Mouse (Mus musculus) heart, postnatal 36 days (tissue): ENCODE data around the gene Art5. TPM values are rescaled to one million over a fixed set of nuclear protein-coding genes. Genes with fewer than 3 reads are reported as not detected.
"Not testable (repeated sequence)": the region's sequence is repeated elsewhere in the genome, so short reads cannot be mapped to it uniquely, and the experiment has no call there.

ENCODE experiments used
- DNase-seq, 2 experiments: peaks; one replicate each; pipeline ENCODE4 v3.0.0; 2021 to 2022
- intact Hi-C: fragments of 180-260 bp; cut with DNase I; formaldehyde crosslinking; loops from one replicate; pipeline ENCODE4 v1.15.1; 2025
- total RNA-seq, 2 experiments: library from RNA; stranded (reverse); gene quantifications; 2 replicates each; pipeline ENCODE4 v1.2.3; 2021

The Art5 gene
- total RNA-seq, 2 experiments from 2014 or later: 15.3 to 28.1 TPM

- intact Hi-C loops: no loop called here
- DNase-seq: no peak
These were observed 25.1 kb downstream of the Art5 start for GRCm38 (mm10) chr7:102084041-102084696.

DNA sequence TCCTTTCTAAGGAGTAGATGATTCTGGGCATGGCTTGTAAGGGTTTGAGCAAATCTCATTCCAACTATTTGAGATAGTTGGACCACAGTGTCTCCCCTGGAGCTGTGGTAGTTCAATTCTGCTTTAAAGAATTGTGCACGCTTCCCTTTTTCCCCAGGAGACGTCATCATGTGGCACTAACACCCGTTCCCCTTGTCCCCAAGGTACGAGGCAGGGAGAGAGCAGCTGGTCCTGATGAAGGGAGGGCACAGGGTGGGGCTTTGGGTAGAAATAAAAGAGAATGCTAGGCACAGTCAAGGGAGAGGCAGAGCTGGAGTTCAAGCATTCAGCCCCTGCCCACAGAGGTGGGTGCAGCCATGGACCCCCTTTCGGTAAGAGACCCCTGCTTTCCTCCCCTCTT, 26.5 kb downstream of the Art5 start, which contains the start of gene Trpc2:
TSS of gene Trpc2 (plus strand) at position 301 of the 400 bp plus-strand sequence.
- intact Hi-C loops: no loop called here
- DNase-seq: no peak

- DNase-seq: no peak
- intact Hi-C loops: no loop called here
These were observed 27.5 kb downstream of the Art5 start for GRCm38 (mm10) chr7:102081784-102082183.

GRCm38 (mm10) chr7:102080311-102080710, 29.0 kb downstream of the Art5 start:
- intact Hi-C loops: no loop called here
- no peak for DNase-seq

DNA sequence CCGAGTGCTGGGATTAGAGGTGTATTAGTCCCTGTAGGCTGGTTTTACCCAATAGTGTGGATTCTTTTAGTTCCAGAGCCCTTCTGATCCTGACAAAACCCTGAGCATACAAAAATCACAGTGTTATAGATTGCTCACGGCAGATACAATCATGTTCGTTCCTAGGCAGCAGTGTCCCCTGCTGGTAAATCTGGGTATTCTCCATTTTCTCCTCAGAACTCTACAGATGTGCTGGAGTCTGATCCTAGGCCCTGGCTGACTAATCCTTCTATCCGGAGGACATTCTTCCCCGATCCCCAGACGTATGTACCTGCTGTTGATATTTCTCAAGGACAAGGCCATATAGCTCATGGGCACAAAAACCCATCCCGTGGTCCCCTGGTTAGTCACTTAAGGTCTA, 30.8 kb downstream of the Art5 start:
- peak; percentile 11 to 24 for DNase-seq
- intact Hi-C loops: loop anchor here (2.0 to 5.0 kb wide), 2 partner anchors 80 to 421 kb away; no protein-coding TSS in a partner anchor

- intact Hi-C loops: loop anchor here (5.0 kb wide), 1 partner anchor 420 kb away; no protein-coding TSS in a partner anchor
- DNase-seq: peak in 1 of 2 experiments; percentile 8
These were observed 32.5 kb downstream of the Art5 start for GRCm38 (mm10) chr7:102076714-102077296.

DNA sequence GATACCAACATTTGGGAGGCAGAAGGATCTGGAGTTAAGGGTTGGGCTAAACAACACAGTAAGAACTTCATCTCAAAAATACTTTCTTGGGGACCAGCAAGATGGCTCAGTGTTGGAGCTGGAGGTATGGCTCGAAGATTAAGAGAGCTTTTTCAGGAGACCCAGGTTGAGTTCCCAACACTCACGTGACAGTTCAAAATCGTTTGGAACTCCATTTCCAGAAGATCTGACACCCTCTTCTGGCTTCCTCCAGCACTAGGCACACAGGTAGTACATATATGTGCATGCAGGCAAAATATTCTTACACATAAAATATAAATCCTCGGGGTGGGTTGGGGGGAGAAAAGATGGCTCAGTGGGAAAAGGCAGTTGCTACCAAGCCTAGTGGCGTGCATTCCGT, 42.9 kb downstream of the Art5 start:
- intact Hi-C loops: no loop called here
- no peak for DNase-seq

DNA sequence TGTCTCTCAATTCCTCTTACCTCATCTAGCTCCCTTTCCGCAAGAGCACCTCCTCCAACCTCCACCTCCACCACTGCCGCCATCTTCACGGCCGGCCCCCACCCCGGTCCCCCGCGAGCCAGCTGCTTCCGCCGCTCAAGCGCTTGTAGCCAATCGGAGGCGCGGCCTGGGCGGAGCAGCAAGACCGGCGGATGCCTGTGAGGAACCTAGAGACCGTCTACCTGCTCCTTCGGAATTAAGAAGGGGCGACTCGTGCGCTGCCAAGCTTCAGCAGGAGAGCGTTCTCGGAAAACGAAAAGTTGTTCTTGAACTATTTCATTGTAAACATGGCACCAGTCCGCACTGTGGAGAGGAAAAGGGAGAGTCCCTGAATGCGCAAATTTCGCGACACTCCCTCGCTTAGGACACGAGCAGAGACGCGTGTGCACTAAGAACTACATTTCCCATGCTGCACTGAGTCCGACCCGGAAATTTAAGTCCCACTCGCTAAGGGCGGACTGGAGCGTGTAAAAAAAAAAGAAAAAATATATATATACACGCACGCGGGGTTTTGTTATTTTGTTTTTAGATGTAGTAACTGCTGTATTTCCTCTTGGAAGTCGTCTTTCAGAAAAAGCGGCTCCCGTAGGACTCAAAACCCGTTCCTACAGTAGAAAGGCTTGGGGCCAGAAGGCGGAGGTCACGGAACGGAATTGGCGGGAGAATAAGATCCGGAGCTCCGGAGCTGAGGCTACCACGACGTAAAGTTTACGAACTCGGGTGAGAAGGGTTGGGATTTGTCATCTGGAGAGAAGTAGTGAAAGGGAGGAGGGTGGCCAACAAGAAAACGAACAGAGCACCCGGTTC, 44.0 kb downstream of the Art5 start, which contains the start of the genes Rnf121, Xndc1 and Xntrpc:
TSS of gene Rnf121 (minus strand) at position 424 of the 846 bp plus-strand sequence.
TSS of gene Xndc1 (plus strand) at position 466 of the 846 bp plus-strand sequence.
TSS of gene Xntrpc (plus strand) at position 668 of the 846 bp plus-strand sequence.
- intact Hi-C loops: loop anchor here (2.0 kb wide), 1 partner anchor 130 kb away; the partner anchor contains the start of gene Numa1
- DNase-seq: peak; percentile 90 to 94

DNA sequence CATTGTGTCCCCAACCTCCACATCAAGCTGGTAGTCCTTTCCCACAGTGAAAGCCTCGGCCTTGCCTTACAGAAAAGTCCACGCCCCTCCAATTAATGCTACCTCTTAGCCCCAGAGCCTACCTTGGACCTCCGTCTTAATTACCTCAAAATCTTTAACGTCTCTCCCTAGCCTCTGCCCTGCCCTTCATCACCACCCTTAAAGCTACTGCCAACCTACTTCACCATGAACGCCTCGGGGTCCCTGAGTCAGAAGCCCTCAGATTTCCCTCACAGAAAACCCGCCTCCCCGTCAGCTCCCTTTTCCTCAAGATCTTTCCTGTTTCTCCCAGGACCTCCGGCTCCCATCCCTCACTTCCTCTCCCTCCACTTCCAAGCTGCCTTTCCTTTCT, 44.6 kb downstream of the Art5 start:
- intact Hi-C loops: loop anchor here (2.0 kb wide), 1 partner anchor 130 kb away; the partner anchor contains the start of gene Numa1
- no peak for DNase-seq

DNA sequence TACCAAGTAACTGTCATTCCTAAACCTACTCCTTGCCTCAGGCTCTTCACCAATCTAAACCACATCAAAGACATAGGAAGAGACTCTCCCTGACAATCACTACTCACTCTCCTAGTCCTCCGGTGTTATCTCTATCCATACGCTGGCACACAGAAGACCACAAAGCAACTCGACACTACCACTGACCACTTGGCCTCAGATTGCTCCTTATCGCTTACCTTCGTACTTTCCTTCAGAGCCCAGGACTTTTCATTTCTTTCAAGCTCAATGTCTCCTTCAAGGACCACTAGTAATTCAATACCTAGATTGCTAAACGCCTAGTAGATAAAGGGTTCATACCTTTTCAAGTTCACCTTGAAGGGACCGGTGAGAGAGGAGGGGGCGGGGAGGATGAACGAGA, 45.4 kb downstream of the Art5 start:
- no peak for DNase-seq
- intact Hi-C loops: loop anchor here (2.0 kb wide), 1 partner anchor 129 kb away; the partner anchor contains the start of gene Numa1

DNA sequence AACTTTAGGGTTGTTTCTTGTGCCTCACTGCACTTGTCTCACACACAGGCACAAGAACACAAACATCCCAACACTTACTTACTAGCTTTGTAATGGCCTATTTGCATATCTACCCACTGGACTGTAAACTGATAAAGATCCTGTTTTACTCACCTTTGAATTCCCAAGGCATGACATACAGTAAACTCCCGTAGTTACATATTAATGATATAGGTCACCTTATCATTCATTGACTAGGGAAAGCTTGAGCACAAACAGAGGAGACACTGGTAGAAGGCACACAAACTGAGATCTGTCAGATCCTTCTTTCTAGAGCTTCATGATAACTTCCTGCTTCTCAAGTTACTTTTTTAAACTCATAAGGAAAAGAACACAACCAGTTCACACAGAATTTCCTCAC, 47.1 kb downstream of the Art5 start:
- DNase-seq: no peak
- intact Hi-C loops: no loop called here

- no peak for DNase-seq
- intact Hi-C loops: no loop called here
These were observed 47.9 kb downstream of the Art5 start for GRCm38 (mm10) chr7:102061353-102061752.

DNA sequence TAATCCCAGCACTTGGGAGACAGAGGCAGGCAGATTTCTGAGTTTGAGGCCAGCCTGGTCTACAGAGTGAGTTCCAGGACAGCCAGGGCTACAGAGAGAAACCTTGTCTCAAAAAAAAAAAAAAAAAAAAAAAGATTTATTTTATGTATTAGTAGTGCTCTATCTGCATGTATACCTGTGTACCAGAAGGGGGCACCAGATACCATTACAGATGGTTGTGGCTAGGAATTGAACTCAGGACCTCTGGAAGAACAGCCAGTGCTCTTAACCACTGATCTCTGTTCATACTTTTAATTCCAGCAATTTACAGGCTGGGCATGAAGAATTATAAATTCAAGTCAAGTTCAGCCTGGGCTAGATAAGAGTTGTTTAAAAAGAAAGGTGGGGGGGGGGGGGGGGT, 60.8 kb downstream of the Art5 start:
- intact Hi-C loops: not testable (repeated sequence)

More for the DNA sequence above, 60.8 kb downstream of the Art5 start:
- not testable (repeated sequence) for DNase-seq

Other genes with a start within 250 kb of the Art5 start
- 10 to 100 TPM; 20.2 TPM for gene Anapc15, start 245.8 kb downstream of the Art5 start, total RNA-seq
- under 1 TPM; 0.27 to 0.33 TPM for gene Folr1, start 238.7 kb downstream of the Art5 start, total RNA-seq
- gene Lamtor1, start 203.6 kb downstream of the Art5 start, total RNA-seq: 100 to 1,000 TPM; 110 to 111 TPM
- gene Tomt, start 203.1 kb downstream of the Art5 start, total RNA-seq: not detected
- 1 to 10 TPM; 3.6 to 5.2 TPM for gene Lrrc51, start 175.6 kb downstream of the Art5 start, total RNA-seq
- 10 to 100 TPM; 97.8 to 98.6 TPM for gene Numa1, start 175.4 kb downstream of the Art5 start, total RNA-seq
- gene Il18bp, start 90.8 kb downstream of the Art5 start, total RNA-seq: 1 to 10 TPM; 7.3 to 8.6 TPM
- gene Rnf121, start 44.0 kb downstream of the Art5 start, total RNA-seq: 10 to 100 TPM; 20.3 to 26.3 TPM
- gene Xndc1, start 44.0 kb downstream of the Art5 start, total RNA-seq: 1 to 10 TPM; 5.6 to 8.2 TPM
- gene Xntrpc, start 43.8 kb downstream of the Art5 start, total RNA-seq: under 1 TPM; 0.27 to 0.94 TPM
- gene Trpc2, start 26.4 kb downstream of the Art5 start, total RNA-seq: under 1 TPM; 0.28 to 0.70 TPM
- gene Art1, start 7.7 kb downstream of the Art5 start, total RNA-seq: 100 to 1,000 TPM; 282 to 343 TPM
- not detected for gene Chrna10, start 7.3 kb upstream of the Art5 start, total RNA-seq
- gene Nup98, start 100.7 kb upstream of the Art5 start, total RNA-seq: 10 to 100 TPM; 31.0 to 31.8 TPM
- 10 to 100 TPM; 67.3 to 73.6 TPM for gene Pgap2, start 100.7 kb upstream of the Art5 start, total RNA-seq
- gene Rhog, start 146.6 kb upstream of the Art5 start, total RNA-seq: 10 to 100 TPM; 24.7 to 35.3 TPM
- 10 to 100 TPM; 21.8 to 29.7 TPM for gene Stim1, start 158.3 kb upstream of the Art5 start, total RNA-seq